Mouse (Mus musculus): ENCODE measurements at regions not wholly inside any gene's neighbourhood (a gene's known extent, or its start where the extent isn't known, plus 50 kb on each side); places are given as distances from the start of the nearest gene placed in this dataset.

- TF ChIP-seq CTCF (IDR thresholded peaks at IDR 0.05; ENCODE audit: extremely low read depth, insufficient read depth, low read length) (no peak), POLR2A (IDR thresholded peaks at IDR 0.05; ENCODE audit: extremely low read depth, insufficient read depth, low read length) (no peak)
Observed at GRCm38 (mm10) chr3:57918913-57919312, 71.0 kb upstream of the Pfn2 start.
